Mouse (Mus musculus): Measurements from ENCODE around the gene Mrpl1.

The Mrpl1 gene

DNA sequence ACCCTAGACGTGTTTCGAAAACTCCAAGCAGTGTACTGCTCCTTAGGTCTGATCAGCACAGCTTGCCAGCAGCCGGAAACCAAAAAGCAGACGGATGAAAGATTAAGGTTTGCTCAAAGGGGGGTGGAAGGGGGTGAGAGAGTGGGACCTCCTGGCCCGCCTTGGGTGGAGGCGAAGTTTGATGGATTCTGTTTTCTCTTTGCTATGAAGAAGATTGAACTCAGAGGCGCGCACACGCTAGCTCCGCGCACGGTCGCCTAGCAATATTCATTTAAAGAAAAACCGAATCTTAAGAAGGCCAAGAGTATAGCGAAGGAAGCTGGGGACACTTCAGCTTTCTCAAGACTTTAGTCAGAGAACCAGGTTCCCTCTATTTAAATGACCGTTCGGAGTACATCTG is at the start of gene Mrpl1:
Mrpl1 (plus strand) TSS at position 35 of the 400 bp plus-strand sequence.
- peak; percentile 12 for DNase-seq (ENCODE audit: low spot score)

DNA sequence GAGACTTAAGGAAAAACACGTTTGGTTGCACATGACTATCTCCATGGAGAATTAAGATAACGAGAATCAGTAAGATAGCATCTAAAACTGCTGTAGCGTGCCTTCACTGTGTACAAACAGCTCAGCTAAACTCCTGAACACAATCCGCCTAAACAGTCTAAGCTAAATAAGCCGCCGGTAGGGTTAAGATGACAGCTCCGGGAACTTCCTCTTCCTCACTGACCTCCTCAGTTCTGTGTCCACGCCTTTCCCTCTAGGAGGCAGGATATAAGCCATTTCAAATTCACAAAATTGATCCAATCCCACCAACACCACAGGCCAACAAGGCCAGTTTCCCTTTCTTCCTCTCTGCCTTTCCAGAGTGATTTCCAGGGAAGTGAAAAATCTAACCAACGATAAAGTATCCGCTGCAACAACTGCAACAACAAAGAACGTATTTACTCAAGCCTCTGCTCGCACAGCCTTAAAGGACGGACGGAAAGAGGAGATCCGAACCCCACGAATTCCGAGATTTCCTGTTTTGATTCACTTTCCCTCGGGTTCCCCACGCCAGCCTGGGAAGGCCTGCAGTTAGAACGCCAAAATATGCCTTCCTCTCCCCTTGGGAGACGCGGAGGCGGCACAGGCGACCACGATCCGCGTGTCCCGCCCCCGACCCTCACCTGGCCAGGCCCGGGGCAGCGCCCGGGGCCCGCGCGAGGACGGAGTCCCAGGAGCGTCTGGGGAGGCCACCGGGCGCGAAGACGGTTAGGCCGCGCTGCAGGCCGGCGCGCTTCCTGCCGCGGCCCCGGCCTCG is 48.6 kb upstream of the Mrpl1 start:
- peak; percentile 11 for DNase-seq (ENCODE audit: low spot score)

DNA sequence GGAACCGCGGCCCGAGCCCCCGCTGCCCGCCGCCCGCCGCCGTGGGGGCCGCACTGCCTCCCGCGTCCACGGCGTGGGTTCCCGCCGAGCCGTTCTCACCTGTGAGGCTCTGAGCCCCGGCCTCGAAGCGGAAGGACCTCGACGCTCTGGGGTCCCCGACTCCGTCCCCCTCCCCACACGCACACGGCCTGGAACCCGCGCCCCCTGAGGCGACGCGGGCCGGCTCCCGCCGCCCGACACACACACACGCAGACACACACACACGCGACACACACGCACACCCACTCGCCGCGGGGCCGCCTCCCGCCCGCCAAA is 48.1 kb upstream of the Mrpl1 start:
- no peak for DNase-seq (ENCODE audit: low spot score)

DNA sequence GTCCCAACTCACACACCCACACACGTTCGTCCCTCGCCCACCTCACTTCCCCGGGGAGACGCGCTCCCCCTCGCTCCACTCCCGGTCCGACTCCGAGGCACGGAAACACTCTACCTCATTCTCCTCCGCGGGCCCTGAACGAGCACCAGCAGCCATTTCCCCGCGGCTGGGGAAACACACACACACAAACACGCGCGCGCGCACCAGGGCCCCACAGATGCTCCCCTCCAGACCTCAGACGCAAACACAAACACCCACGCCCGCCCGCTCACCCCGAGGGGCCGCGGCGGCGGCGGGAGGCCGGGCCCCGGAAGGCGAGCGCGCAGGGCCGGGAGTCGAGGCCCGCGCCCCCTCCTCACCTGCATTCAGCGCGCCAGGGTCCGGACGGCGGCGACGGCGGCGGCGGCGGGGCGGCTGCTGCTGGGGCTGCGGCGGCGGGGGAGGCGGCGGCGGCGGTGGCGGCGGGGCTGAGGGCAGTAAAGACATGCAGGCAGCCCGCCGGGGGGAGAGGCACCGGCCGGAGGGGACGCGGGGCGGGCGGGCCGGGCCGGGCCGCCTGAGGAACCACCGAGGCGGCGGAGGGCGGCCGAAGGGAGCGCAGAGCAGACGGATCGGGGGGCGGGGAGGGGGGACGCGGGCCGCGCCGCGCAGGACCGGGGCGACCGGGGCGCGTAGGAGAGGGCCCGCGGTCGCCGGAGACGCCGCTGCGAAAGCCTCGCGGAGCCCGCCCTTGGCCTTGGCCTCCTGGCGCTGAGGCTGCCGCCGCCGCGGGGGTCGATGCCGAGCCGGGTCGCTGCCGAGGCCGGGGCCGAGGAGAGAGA is 47.5 kb upstream of the Mrpl1 start:
- peak; percentile 20 for DNase-seq (ENCODE audit: low spot score)

DNA sequence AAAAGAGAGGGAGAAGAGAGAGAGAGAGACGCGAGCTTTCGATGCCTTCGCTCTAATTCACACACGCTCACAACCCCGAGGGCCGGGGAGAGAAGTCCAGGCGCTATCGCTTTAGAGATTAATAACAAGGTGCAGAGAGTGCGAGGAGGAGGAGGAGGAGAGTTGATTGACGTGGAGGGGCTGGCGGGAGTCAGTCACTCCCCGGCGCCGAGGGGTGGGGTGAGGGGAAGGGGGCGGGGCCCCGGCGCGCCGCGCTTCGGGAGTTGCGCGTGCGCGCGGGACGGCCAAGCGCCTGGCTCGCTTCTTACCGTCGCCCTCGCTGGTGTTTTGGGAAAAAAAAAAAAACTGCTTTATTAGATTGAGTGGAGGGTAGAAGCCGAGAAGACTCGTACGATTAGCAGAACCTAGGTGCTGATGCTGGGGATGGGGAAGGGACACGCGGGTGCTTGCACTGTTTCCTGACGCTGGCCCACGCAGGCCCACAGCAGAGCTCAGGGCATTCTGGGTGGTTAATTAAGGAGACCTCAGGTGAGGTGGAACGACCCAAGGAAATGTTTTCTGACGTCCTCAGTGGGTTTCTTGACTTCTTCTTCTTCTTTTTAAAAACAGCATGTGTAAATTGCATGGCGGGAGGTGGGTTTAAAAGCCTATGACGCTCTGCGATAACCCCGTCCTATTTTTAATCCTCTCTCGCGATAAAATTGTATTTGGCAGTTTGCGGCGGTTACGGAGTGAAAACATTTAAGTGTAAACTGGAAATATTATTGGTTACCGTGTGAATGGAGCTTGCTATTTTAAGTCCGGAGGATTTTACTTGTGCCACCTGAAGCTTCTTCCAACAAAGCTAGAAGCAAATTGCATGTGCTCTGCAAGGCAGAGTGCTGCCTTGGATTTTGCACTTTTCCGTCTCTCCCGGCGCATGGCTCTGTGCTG is 46.6 kb upstream of the Mrpl1 start:
- peak; percentile 49 for DNase-seq (ENCODE audit: low spot score)

DNA sequence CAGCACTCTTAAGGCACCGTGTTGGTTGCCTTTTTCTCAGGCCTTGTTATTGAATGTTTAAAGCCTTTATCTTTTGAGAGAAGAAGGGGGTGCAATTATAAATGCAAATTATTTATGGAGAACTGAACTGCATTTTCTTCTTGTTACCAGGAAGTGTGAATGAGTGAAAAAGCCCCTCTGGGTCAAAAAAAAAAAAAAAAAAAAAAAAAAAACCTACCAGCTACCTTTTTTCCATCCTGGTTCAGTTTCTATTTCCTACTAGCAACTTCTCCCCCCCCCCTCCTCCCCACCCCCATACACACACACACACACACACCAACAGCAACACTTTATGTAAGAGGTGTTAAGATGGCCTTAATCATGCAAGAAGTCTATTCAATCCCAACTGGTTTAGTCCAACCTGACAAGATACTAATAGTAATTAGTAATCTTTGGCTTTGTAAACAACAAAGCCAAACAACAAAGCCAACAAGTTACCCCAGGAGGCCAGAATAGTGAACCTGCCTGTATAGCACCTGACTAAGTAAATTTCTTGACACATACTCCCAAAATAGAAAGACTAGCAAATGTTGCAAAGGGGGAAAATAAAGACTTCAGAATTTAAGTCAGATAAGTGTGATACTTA is 45.8 kb upstream of the Mrpl1 start:
- no peak for DNase-seq (ENCODE audit: low spot score)

DNA sequence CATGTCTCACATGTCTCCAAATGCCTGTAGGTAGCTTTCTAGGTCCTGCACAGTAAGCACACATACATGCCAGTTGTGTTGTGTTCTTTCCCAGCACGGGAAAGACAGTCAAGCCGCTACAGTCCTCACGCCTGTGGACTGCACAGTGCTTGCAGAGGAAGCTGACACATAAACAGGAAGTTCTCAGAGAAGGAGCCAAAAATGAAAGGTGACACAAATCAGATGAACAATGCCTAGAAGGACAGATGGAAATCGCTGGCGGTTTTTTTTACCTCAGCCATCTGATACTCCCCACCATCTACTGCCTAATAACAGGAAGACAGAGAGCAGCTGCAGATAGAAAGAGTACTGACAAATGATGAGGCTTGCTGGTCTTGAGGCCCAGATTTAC is 45.3 kb upstream of the Mrpl1 start, which contains the start of gene Cnot6l:
Cnot6l (minus strand) TSS at position 151 of the 391 bp plus-strand sequence.
- no peak for DNase-seq (ENCODE audit: low spot score)

DNA sequence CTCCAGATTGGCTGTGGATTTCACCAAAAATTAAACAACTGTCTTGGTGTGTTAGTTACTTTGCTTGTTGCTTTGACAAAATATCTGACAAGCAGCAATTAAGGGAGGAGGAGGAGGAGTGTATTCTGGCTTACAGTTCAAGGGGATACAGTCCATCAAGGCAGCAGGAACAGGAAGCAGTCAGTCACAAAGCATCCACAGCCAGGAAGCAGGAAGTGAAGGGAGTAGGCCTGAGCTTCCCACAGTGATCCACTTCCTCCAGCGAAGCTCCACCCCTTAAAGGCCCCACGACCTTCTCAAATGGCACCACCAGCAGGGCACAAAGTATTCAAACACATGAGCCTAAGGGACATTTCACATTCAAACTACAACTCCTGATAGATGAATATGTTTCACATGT is 42.5 kb upstream of the Mrpl1 start:
- DNase-seq (ENCODE audit: low spot score) = no peak

DNA sequence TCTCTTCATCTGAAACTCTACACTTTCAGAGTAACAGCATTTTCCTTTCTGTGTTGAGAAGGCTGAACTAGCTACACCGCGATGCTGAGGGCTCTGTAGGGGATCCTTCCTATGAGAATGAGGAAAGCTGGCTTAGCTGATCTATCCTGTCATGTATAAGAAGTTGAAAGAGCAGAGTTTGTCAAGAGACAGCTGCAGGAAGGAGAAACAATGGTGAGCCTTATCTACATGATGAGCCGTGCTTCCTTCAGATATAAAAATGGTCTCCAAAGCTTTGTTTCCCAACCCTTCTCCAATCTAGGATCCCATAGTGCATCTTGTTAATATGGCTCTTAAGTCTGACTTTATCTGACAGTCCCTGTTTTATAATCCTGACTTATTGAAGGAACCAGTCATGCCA is 38.9 kb upstream of the Mrpl1 start:
- DNase-seq (ENCODE audit: low spot score) = no peak

DNA sequence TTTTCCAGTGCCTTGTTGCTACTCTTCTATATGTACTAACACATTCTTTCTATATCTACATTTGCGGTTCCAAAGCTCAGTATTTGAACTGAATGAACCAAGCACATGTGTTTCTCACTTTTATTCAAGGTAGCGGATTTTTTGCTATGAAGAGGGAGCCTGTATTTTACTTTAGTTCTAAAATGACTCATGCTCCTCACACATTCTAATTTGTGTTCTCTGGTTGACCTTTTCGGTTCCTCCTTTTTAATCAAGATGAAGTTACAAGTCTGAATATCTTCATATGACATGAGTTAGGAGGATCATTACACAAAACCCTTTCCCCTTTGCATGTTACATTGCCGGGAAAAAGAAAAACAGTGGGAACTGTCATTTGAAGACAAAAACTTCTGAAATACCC is 37.5 kb upstream of the Mrpl1 start:
- no peak for DNase-seq (ENCODE audit: low spot score)

DNA sequence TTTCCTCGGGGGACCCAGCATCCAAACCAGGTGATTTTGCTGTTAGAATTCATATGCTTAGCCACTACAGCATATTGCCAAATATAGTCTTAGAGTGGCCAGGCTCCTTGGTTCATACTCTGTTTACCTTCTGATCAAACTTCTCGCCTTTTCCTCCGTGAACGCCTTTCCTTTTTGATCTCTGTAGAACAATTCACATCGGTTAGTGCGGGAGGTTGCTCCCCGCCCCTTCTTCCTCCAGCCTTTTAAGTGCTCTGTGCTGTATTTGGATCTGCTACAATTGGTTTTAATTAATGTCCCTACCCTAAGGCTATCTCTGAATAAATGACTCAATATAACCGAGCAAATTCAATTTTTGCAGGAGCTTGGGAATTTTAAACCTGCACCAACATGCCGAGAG is 33.2 kb upstream of the Mrpl1 start:
- no peak for DNase-seq (ENCODE audit: low spot score)

DNA sequence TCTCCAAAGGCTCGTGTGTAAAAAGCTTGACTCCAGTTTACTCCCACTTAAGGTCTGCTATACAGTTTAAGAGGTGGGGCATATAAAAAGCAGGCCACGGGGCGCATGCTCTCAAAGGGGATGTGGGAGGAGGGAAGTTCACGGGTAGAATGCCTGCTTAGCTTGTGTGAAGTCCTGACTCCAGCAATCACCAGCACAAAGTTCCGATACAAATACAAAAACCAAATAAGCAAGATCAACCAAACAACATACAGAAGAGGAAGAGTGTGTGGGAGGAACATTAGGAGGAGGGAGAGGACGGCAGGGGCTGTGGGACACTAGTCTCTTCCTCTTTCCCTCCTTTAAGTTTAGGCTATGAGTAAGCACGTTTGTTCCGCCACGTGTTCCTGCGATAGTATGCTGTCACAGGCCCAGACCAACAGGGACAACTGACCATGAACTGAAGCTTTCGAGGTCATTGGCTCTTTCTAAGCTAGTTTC is 32.4 kb upstream of the Mrpl1 start:
- no peak for DNase-seq (ENCODE audit: low spot score)

DNA sequence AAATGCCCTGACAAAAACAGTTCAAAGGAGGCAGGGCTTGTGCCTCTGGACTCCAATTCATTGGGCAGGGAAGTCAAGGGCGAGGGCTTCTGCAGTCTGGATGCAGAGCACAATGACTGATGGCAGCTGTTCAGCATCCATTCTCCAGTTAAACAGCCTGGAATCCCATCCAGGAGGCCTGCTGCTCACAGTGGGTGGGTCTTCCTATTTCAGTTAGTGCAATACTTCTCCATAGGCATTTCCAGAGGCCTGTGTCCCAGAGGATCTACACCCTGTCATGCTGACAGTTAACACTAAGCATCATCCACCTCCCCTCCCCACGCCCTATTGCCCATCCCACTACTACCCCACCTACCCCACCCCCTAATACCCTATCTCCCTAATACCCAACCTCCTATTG is 26.1 kb upstream of the Mrpl1 start:
- DNase-seq (ENCODE audit: low spot score) = no peak

DNA sequence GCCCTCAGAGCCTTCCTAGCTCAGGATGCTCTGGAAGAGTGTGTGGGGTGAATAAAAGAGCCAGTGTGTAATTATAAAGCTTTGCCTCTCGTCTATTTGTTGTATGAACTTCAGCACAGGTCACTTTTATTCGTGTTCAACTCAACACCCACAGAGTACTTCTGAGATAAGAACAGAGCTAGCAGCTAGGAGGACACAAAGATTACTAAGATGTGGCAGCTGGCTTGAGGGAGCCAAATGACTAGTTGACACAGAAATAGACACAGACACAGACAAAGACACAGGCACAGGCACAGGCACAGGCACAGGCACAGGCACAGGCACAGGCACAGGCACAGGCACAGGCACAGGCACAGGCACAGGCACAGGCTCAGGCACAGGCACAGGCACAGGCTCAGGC is 25.3 kb upstream of the Mrpl1 start:
- no peak for DNase-seq (ENCODE audit: low spot score)

DNA sequence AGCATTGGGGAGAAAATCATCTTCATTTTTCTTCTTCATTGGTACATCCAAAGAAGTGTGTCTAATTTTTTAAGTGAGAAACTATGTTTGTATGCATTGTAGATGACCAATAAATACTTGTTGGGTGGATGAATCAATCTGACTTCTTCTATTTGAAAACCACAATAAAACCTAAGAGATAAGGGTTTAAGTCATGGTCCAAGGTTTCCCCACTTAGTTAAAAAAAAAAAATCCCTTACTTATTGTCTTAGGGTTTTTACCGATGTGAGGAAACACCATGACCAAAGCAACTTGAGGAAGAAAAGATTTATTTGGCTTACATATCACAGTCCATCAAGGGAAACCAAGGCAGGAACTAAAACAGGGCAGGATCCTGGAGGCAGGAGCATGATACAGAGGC is 19.5 kb upstream of the Mrpl1 start:
- no peak for DNase-seq (ENCODE audit: low spot score)

DNA sequence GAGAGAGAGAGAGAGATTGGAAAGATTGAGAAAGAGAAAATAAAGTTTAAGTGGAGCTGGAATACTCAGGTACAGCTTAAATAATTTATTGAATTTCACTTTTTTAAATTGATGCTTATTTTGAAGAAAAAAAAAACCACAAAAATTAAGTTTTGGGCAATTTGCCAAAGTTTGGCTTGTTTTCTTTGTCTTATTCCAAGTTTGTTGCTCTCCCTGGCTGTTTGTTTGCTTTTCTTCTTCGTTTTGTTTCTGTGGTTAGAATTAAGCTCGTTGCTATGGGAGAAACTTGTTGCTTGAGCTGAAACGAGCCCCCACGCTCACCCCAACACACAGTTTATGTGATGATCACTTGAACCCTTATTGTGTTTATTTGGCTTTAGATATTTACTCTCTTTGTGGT is 18.0 kb upstream of the Mrpl1 start:
- DNase-seq (ENCODE audit: low spot score) = no peak

DNA sequence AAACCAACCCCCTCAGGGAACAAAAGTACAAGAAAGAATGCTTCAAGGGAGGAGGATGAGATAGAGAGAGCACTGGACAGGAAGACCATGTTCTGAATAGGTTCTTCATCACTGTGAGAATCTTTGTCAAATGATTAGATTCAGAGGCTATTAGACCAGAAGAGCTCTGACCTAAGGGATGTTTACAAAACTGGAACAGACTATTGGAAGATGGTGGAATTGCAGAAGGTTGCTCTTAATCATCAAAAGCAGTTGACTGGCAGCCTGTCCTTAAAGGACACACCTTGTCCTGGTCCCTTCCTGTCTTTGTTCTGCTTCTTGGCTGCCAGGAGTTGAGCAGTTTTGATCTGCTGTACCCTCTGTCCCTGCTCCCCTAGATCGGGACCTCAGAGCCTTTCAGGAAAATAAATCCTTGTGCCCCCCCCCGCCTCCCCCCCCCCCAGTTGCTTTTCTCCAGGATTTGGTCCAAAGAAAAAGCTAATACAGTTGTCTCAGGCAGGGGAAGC is 12.7 kb upstream of the Mrpl1 start:
- no peak for DNase-seq (ENCODE audit: low spot score)

DNA sequence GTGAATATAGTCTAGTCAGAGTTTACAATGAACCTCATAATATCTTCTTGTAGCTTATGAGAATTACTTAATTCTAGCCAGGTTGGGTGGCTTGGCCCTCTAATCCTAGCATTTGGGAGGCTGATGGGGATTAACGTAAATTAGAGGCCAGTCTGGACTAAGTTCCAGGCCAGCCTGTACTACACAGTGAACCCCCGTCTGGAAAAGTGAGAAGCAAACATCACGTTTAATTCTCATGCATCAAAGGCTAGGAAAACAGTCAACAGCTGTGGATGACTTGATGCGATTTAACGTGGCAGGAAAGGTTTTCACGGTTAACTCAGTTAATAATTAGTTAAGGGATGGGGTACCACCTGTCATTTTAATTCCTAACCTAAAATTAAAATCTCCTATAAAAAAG is 11.0 kb upstream of the Mrpl1 start:
- DNase-seq (ENCODE audit: low spot score) = no peak

DNA sequence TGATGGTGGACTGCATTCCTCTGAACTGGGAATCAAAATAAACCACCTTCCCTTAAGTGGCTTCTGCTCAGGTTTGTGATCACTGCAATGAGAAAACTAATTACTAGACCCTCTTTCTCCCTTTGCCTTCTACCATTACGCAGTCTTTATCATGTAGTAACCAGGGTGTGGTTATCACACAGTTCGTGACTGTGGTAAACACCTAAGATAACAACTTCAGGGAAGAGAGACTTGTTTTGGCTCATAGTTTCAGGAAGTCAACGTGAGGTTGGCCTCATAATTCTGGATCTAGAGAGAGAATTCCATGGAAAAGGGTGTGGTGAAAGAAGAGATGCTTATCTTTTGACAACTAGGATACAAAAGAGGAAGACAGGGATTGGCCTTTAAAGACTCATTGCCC is 9.0 kb upstream of the Mrpl1 start:
- no peak for DNase-seq (ENCODE audit: low spot score)

DNA sequence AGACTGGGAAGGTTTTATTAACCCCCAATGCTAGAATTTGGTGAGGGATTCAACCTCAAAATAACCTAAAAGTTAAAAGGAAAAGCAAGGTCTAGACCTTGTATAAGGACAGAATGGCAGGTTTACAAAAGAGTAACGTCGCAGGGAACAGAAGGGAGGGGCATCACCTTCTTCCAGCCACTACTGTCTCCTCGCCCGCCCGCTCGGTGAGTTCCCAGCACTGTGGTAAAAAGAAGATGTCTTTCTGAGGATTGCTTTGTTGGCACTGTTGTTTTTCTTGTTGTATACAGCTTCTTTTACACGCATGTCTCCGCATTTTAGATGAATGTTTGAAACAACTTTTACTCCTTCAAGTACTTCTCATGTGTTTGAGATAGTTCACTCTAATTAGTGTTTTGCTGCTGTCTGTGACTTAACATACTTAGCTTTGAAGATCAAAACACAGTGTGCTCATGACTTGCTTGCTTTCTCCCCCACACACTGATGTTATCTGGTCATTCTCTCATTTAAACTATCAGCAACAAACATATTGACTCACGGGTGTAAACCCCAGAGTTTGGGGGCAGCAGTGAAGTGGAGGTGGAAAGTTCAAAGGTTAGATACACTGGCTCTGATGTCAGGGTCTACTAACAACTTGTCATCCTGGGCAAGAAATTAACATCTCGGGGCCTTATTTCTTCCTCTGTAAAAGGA is 7.7 kb upstream of the Mrpl1 start:
- DNase-seq (ENCODE audit: low spot score) = no peak

DNA sequence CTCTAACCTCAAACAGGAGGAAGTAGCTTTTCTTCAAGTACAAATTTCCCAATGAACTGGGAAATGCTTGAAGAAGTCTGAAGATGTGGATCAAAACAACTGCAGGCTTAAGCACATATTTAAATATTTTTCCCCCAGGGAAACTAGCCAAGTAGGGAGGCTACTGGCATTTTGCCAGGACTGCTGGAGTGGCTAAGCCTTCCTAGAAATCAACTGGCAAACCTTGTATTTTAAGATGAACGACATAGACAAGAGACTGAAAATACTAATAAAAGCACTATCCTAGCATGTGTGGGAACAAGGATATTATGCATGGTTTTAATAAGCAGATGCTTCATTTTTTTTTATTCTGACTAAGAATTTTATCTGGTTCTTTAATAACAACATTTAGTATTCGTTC is 2.4 kb upstream of the Mrpl1 start:
- DNase-seq (ENCODE audit: low spot score) = peak; percentile 22
